Mouse (Mus musculus) spleen, adult 12 weeks (tissue): ENCODE measurements around the gene Rlim.

Experiments
- DNase-seq: peaks from one replicate; pipeline ENCODE4 v3.0.0; 2022; ENCODE audit warnings: low spot score

The Rlim gene

GRCm38 (mm10) chrX:103981169-103981689, at the start of gene Rlim:
TSS of gene Rlim (minus strand) at chrX:103981284.
- peak; percentile 81 for DNase-seq

GRCm38 (mm10) chrX:104017196-104017595, 36.1 kb upstream of the Rlim start:
- DNase-seq: no peak

- DNase-seq: no peak
Observed at GRCm38 (mm10) chrX:104015048-104015447, 34.0 kb upstream of the Rlim start.

- DNase-seq: no peak
Observed at GRCm38 (mm10) chrX:104013318-104013811, 32.3 kb upstream of the Rlim start.

- no peak for DNase-seq
Observed at GRCm38 (mm10) chrX:103994741-103995140, 13.7 kb upstream of the Rlim start.

GRCm38 (mm10) chrX:103993864-103994263, 12.8 kb upstream of the Rlim start:
- no peak for DNase-seq

- no peak for DNase-seq
Observed at GRCm38 (mm10) chrX:103991702-103992101, 10.6 kb upstream of the Rlim start.

- no peak for DNase-seq
Observed at GRCm38 (mm10) chrX:103990392-103990791, 9.3 kb upstream of the Rlim start.

GRCm38 (mm10) chrX:103987215-103987964, 6.3 kb upstream of the Rlim start:
- no peak for DNase-seq

- DNase-seq: no peak
Observed at GRCm38 (mm10) chrX:103986159-103986558, 5.1 kb upstream of the Rlim start.

GRCm38 (mm10) chrX:103984992-103985391, 3.9 kb upstream of the Rlim start:
- no peak for DNase-seq

- DNase-seq: no peak
Observed at GRCm38 (mm10) chrX:103981806-103982205, 722 bp upstream of the Rlim start.

GRCm38 (mm10) chrX:103980590-103981168, 405 bp downstream of the Rlim start:
- no peak for DNase-seq

- DNase-seq: no peak
Observed at GRCm38 (mm10) chrX:103980036-103980435, 1.0 kb downstream of the Rlim start.

GRCm38 (mm10) chrX:103939701-103940100, 41.4 kb downstream of the Rlim start:
- DNase-seq: no peak

GRCm38 (mm10) chrX:103937333-103937732, 43.8 kb downstream of the Rlim start:
- no peak for DNase-seq

GRCm38 (mm10) chrX:103922436-103922835, 58.6 kb downstream of the Rlim start:
- DNase-seq: no peak

GRCm38 (mm10) chrX:103918954-103919353, 62.1 kb downstream of the Rlim start:
- DNase-seq: no peak

- DNase-seq: no peak
Observed at GRCm38 (mm10) chrX:103914790-103915189, 66.3 kb downstream of the Rlim start.
